Mouse (Mus musculus) embryonic facial prominence, embryonic 11.5 days (tissue): ENCODE measurements at regions not wholly inside any gene's neighbourhood (a gene's known extent, or its start where the extent isn't known, plus 50 kb on each side); places are given as distances from the start of the nearest gene placed in this dataset.
"Not testable (repeated sequence)": the region's sequence is repeated elsewhere in the genome, so short reads cannot be mapped to it uniquely, and the experiment has no call there.

Experiments used
- ATAC-seq: fragments of 200-750 bp; cut with Nextera tagmentation; replicated peaks from 2 replicates; pipeline ENCODE4 v1.8.0; 2017; ENCODE audit warnings: low read depth; ENCODE audit not compliant: insufficient number of reproducible peaks, low FRiP score, low TSS enrichment
- DNase-seq: peaks from one replicate; pipeline ENCODE4 v3.0.0-alpha.2; 2015; ENCODE audit warnings: low spot score
- H3K27ac ChIP-seq: fragments of 300-500 bp; sonication (generic); replicated peaks from 2 replicates; pipeline ENCODE4 v1.5.1; 2014; ENCODE audit warnings: mild to moderate bottlenecking, low read depth, low read length, control low read depth
- H3K27me3 ChIP-seq: fragments of 300-500 bp; sonication (generic); 2 replicates; pipeline ENCODE4 v1.6.1; 2014; ENCODE audit warnings: mild to moderate bottlenecking, low read length, moderate library complexity, mixed read lengths; ENCODE audit not compliant: control insufficient read depth, insufficient read depth
- H3K36me3 ChIP-seq: fragments of 300-500 bp; sonication (generic); replicated peaks from 2 replicates; pipeline ENCODE4 v1.6.1; 2014; ENCODE audit warnings: low read depth, mild to moderate bottlenecking, low read length, moderate library complexity, mixed read lengths; ENCODE audit not compliant: control insufficient read depth, insufficient read depth
- H3K4me1 ChIP-seq: fragments of 300-500 bp; sonication (generic); 2 replicates; pipeline ENCODE4 v1.6.1; 2014; ENCODE audit warnings: low read length, mixed read lengths; ENCODE audit not compliant: control insufficient read depth, insufficient read depth
- H3K4me2 ChIP-seq: fragments of 300-500 bp; sonication (generic); 2 replicates; pipeline ENCODE4 v1.6.1; 2014; ENCODE audit warnings: low read depth, mild to moderate bottlenecking, control low read depth, low read length, moderate library complexity
- H3K4me3 ChIP-seq: fragments of 300-500 bp; sonication (generic); 2 replicates; pipeline ENCODE4 v1.5.1; 2014; ENCODE audit warnings: low read depth, low read length, control low read depth
- H3K9ac ChIP-seq: fragments of 300-500 bp; sonication (generic); replicated peaks from 2 replicates; pipeline ENCODE4 v1.6.1; 2014; ENCODE audit warnings: mild to moderate bottlenecking, control low read depth, low read length
- H3K9me3 ChIP-seq: fragments of 300-500 bp; sonication (generic); replicated peaks from 2 replicates; pipeline ENCODE4 v1.6.1; 2016; ENCODE audit warnings: mild to moderate bottlenecking, low read length, inconsistent platforms, mixed read lengths; ENCODE audit not compliant: control insufficient read depth
- WGBS: fragments of 180-500 bp; shearing (Covaris S2); extraction: QIAGEN DNeasy Blood & Tissue Kit; methylation state at CpG from one replicate; pipeline ENCODE4 v1.1.7; 2014; 5-methylcytosine and 5-hydroxymethylcytosine counted together

DNA sequence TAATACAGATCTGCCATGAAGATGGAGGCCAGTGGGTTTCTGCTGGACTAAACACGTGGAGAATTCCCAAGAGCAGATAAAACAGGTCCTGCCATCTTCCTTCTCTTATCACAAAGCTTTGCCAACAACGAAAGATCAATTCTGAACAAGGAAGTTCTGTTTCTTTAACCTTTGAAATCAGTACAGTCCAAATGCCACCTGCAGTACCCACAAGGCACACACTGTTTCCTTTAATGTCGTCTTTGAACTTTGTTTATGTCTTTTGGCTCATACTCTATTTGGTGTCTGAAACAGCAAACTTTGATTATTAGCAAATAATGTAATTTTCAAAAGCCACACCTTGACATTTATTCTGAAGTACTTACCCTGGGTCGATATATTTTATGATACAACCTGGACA lies 536.5 kb downstream of the Bckdhb start:
- no peak for ATAC-seq
- Histone ChIP-seq H3K4me2 (no peak overlapping the region), H3K9ac (no peak overlapping the region), H3K27ac (no peak overlapping the region), H3K4me3 (no peak overlapping the region), H3K4me1 (no peaks in the 10 kb centered on the region), H3K9me3 (no peaks in the 10 kb centered on the region), H3K36me3 (no peaks in the 10 kb centered on the region), H3K27me3 (no peaks in the 10 kb centered on the region)
- 69% methylated on average over 4 of the region's 4 CpGs for WGBS
- DNase-seq = no peak

DNA sequence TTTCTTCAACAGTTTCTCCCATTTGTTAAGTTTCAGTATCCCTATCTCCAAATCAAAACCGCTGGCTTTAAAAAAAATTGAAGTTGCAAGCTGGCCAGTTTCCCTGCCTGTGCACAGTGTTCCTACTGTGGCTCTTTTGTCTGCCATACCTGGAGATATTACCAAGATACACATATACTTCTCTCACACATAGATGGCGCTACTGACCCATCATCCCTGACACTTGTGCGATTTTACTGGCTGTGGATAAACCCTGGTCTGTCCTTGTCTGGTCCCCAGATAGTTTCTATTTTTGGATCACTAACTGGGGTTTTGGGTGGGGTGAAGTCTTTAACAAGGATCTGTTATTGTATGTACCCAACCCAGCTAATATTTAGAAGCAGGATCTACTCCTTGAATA lies 541.8 kb downstream of the Bckdhb start:
- no peak overlapping the region for H3K27ac ChIP-seq
- H3K36me3 ChIP-seq = no peaks in the 10 kb centered on the region
- H3K9me3 ChIP-seq = no peaks in the 10 kb centered on the region
- DNase-seq (peak; percentile 61), ATAC-seq (no peak)
- no peak overlapping the region for H3K9ac ChIP-seq
- WGBS = 12% methylated on average over 3 of the region's 3 CpGs
- H3K27me3 ChIP-seq = no peaks in the 10 kb centered on the region
- no peaks in the 10 kb centered on the region for H3K4me1 ChIP-seq
- H3K4me2 ChIP-seq = no peak overlapping the region
- no peak overlapping the region for H3K4me3 ChIP-seq

DNA sequence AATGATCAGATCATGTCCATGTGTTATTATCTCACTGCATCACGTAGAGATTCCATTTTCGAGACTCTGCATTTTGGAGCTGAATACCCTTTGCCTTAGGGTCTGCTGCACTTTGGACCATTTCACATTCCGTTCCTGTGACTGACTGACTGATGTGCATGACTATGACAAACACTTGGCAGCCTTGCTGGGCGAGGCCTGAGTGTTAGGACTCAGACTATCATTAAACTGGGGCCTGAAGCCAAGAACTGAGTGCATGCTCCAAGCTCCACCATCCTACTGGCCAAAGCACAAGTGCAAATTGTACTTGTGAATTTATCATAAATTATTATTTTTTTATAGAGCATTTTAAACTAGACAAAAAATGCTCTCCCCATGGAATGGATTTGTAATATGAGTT lies 547.8 kb downstream of the Bckdhb start:
- no peak overlapping the region for H3K4me2 ChIP-seq
- H3K4me3 ChIP-seq = no peak overlapping the region
- no peak for DNase-seq
- H3K27ac ChIP-seq = no peak overlapping the region
- no peak overlapping the region for H3K9ac ChIP-seq
- no peaks in the 10 kb centered on the region for H3K27me3 ChIP-seq
- no peak for ATAC-seq
- no peaks in the 10 kb centered on the region for H3K36me3 ChIP-seq
- H3K4me1 ChIP-seq = no peaks in the 10 kb centered on the region
- WGBS = 78% methylated on average over 4 of the region's 4 CpGs
- no peaks in the 10 kb centered on the region for H3K9me3 ChIP-seq

DNA sequence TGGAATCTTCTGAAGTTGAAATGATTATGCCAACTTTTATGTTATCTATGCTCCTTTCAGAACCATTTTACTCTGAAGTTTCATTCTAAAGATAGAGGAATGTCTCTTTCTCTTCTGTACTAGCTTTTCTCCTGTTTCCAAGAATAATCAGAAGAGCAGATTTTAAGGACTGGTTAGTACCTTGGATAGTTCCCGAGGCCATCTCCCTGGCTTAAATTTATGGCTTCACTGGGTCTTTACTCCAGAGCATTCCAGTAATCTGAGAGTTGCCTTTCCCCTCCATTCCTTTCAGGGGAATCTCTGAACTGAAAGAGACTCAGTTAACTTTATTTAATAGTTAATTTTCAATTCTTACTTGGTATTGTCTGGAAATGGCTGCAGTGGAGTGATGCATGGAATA lies 551.0 kb downstream of the Bckdhb start:
- WGBS = 67% methylated on average over 1 of the region's 1 CpGs

DNA sequence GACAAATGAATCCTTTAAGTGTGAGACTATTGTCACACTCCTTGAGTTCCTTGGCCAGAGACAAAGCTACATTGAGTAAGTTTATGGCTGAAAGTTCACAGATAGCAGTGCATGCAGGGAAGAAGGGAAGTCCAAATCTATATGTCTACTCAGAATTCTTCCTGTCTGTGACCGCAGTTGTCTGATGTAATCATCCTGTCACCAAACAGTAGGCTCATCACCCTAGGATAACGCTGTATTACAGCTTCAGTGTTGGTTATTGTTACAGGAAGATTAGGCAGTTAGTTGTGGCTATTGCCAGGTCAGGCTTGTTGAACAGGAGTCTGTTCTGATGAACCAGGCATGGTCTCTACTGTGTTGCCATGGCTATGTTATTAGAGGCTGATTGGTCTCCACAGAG lies 574.6 kb downstream of the Bckdhb start:
- Histone ChIP-seq H3K27ac (no peak overlapping the region), H3K9ac (no peak overlapping the region), H3K4me1 (no peaks in the 10 kb centered on the region), H3K4me2 (no peak overlapping the region), H3K4me3 (no peak overlapping the region), H3K36me3 (no peaks in the 10 kb centered on the region), H3K27me3 (no peaks in the 10 kb centered on the region), H3K9me3 (no peaks in the 10 kb centered on the region)
- ATAC-seq = no peak
- 90% methylated on average over 2 of the region's 2 CpGs for WGBS
- DNase-seq = no peak

More for the DNA sequence above, 551.0 kb downstream of the Bckdhb start:
- no peak for ATAC-seq
- no peak overlapping the region for H3K9ac ChIP-seq
- no peaks in the 10 kb centered on the region for H3K9me3 ChIP-seq
- H3K4me3 ChIP-seq = no peak overlapping the region
- DNase-seq = peak; percentile 39
- H3K4me2 ChIP-seq = no peak overlapping the region
- H3K27me3 ChIP-seq = no peaks in the 10 kb centered on the region
- no peak overlapping the region for H3K27ac ChIP-seq
- H3K36me3 ChIP-seq = no peaks in the 10 kb centered on the region
- no peaks in the 10 kb centered on the region for H3K4me1 ChIP-seq

DNA sequence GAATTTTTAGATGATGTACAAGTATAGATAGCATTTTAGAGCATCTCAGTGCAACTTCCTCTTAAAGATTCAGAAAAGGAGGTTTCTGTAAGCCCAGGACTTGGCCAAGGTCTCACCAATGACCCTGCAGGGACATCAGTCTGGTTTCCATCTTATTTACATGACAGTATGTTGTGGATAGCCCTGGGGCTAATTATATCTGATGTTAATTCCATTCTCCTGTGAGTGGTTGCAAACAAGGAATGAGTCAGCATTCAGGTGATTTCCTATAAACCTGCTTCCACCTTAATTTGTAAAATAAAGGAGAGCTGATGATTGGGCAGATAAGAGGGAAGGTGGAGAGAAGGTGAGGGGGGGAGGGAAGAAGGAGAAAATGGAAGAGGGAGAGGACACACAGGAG lies 578.0 kb downstream of the Bckdhb start:
- not testable (repeated sequence) for H3K27me3 ChIP-seq, H3K4me1 ChIP-seq, H3K9ac ChIP-seq, H3K4me3 ChIP-seq, H3K4me2 ChIP-seq, H3K27ac ChIP-seq, DNase-seq, H3K9me3 ChIP-seq, H3K36me3 ChIP-seq, ATAC-seq

DNA sequence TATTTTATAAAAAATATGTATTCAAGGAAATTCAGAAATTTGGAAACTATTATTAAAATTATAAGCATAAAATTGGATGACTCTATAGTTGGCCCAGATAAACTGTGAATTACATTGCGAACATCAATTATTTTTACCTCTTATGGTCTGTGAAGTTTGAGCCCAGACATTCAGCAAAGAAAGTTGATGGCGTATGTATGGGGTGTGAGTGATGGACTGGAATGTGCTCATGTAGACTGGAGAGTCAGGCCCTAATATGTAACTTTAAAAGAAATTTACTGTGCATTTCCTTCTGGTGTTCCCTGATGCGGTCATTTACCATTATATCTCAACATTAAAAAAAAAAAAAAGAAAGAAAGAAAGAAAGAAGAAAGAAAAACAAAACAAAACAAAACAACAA lies 592.1 kb downstream of the Bckdhb start:
- Histone ChIP-seq H3K4me3 (no peak overlapping the region), H3K27me3 (no peaks in the 10 kb centered on the region), H3K4me2 (no peak overlapping the region), H3K36me3 (no peaks in the 10 kb centered on the region), H3K27ac (no peak overlapping the region), H3K4me1 (no peaks in the 10 kb centered on the region), H3K9ac (no peak overlapping the region), H3K9me3 (no peaks in the 10 kb centered on the region)
- DNase-seq = no peak
- 90% methylated on average over 3 of the region's 3 CpGs for WGBS
- ATAC-seq = no peak

DNA sequence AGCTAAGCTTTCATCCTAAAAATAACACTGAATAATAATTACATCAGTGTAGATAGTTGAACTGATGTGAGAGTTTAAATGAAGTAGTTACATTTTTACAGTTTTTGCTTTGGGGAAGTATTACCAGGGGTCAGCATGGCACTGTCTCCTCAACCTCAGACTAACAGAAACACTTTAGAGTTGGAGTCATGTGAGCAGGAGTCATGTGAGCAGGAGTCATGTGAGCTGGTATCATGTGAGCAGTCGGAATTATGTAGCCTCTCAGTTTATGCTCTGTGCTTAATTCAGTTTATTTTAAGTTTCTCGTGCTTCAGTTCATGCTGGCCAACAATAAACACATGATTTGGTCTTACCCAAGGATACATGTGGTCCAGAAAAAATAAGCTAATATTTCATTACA lies 620.5 kb downstream of the Bckdhb start:
- DNase-seq (no peak), ATAC-seq (no peak)
- WGBS = 81% methylated on average over 2 of the region's 2 CpGs

More for the DNA sequence above, 620.5 kb downstream of the Bckdhb start:
- no peak overlapping the region for H3K27ac ChIP-seq
- no peaks in the 10 kb centered on the region for H3K4me1 ChIP-seq
- no peak overlapping the region for H3K4me3 ChIP-seq
- H3K36me3 ChIP-seq = no peaks in the 10 kb centered on the region
- no peaks in the 10 kb centered on the region for H3K27me3 ChIP-seq
- H3K9ac ChIP-seq = no peak overlapping the region
- H3K9me3 ChIP-seq = no peaks in the 10 kb centered on the region
- H3K4me2 ChIP-seq = no peak overlapping the region
